Mouse (Mus musculus) adrenal gland, postnatal 25 days (tissue): Measurements from ENCODE around the gene Mpg. TPM values are rescaled to one million over a fixed set of nuclear protein-coding genes. Genes with fewer than 3 reads are reported as not detected.

Experiments used
- DNase-seq: peaks from one replicate; pipeline ENCODE4 v3.0.0; 2021; ENCODE audit warnings: mixed read lengths
- total RNA-seq: library from RNA; stranded (reverse); gene quantifications from 2 replicates; pipeline ENCODE4 v1.2.3, GENCODE M21; 2021

The Mpg gene
- total RNA-seq, 1 experiment from 2014 or later, result 22.9 TPM

- no peak for DNase-seq
Measured at GRCm38 (mm10) chr11:32231125-32231524, 4.8 kb downstream of the Mpg start.

- no peak for DNase-seq
Measured at GRCm38 (mm10) chr11:32232848-32233247, 6.5 kb downstream of the Mpg start.

GRCm38 (mm10) chr11:32233895-32234294 lies 7.6 kb downstream of the Mpg start:
- DNase-seq, result no peak

GRCm38 (mm10) chr11:32234816-32235485 lies 8.6 kb downstream of the Mpg start:
- DNase-seq, result no peak

- DNase-seq, result peak; percentile 69
Measured at GRCm38 (mm10) chr11:32235646-32236045, 9.3 kb downstream of the Mpg start.

GRCm38 (mm10) chr11:32236132-32236531 lies 9.8 kb downstream of the Mpg start:
- DNase-seq, result no peak

- DNase-seq, result peak; percentile 68
Measured at GRCm38 (mm10) chr11:32236712-32237410, 10.6 kb downstream of the Mpg start.

- no peak for DNase-seq
Measured at GRCm38 (mm10) chr11:32237411-32237795, 11.1 kb downstream of the Mpg start.

- peak; percentile 72 for DNase-seq
Measured at GRCm38 (mm10) chr11:32238093-32238860, 12.0 kb downstream of the Mpg start.

- no peak for DNase-seq
Measured at GRCm38 (mm10) chr11:32241391-32241790, 15.1 kb downstream of the Mpg start.

- no peak for DNase-seq
Measured at GRCm38 (mm10) chr11:32242209-32242608, 15.9 kb downstream of the Mpg start.

- DNase-seq, result no peak
Measured at GRCm38 (mm10) chr11:32243205-32243955, 17.1 kb downstream of the Mpg start.

- no peak for DNase-seq
Measured at GRCm38 (mm10) chr11:32244064-32244463, 17.8 kb downstream of the Mpg start.

- no peak for DNase-seq
Measured at GRCm38 (mm10) chr11:32244617-32245016, 18.3 kb downstream of the Mpg start.

GRCm38 (mm10) chr11:32245614-32246013 lies 19.3 kb downstream of the Mpg start:
- DNase-seq, result no peak

- DNase-seq, result no peak
Measured at GRCm38 (mm10) chr11:32247068-32247467, 20.8 kb downstream of the Mpg start.

GRCm38 (mm10) chr11:32248350-32248749 lies 22.0 kb downstream of the Mpg start:
- DNase-seq, result no peak

GRCm38 (mm10) chr11:32250880-32251763 lies 24.8 kb downstream of the Mpg start:
- no peak for DNase-seq

GRCm38 (mm10) chr11:32253121-32253520 lies 26.8 kb downstream of the Mpg start:
- DNase-seq, result no peak

- DNase-seq, result no peak
Measured at GRCm38 (mm10) chr11:32256146-32256545, 29.8 kb downstream of the Mpg start.

GRCm38 (mm10) chr11:32256566-32256965 lies 30.3 kb downstream of the Mpg start:
- DNase-seq, result no peak
